Mouse (Mus musculus) stomach, embryonic 16.5 days (tissue): Measurements from ENCODE around the gene Glul. TPM values are rescaled to one million over a fixed set of nuclear protein-coding genes. Genes with fewer than 3 reads are reported as not detected.

Source experiments
- ATAC-seq: fragments of 200-750 bp; cut with Nextera tagmentation; 2 replicates; pipeline ENCODE4 v1.8.0; 2017; ENCODE audit warnings: moderate number of reproducible peaks, moderate TSS enrichment; ENCODE audit not compliant: insufficient read depth, low FRiP score
- H3K27ac ChIP-seq: fragments of 300-500 bp; sonication (generic); 2 replicates; pipeline ENCODE4 v1.5.1; 2014; ENCODE audit warnings: low read length
- H3K27me3 ChIP-seq: fragments of 300-500 bp; sonication (generic); 2 replicates; pipeline ENCODE4 v1.6.1; 2014; ENCODE audit warnings: low read length, control low read depth, mixed read lengths; ENCODE audit not compliant: control insufficient read depth, insufficient read depth
- H3K36me3 ChIP-seq: fragments of 300-500 bp; sonication (generic); 2 replicates; pipeline ENCODE4 v1.6.1; 2014; ENCODE audit warnings: low read length; ENCODE audit not compliant: control insufficient read depth, insufficient read depth
- H3K4me1 ChIP-seq: fragments of 300-500 bp; sonication (generic); 2 replicates; pipeline ENCODE4 v1.6.1; 2014; ENCODE audit warnings: low read length, control low read depth, mixed read lengths; ENCODE audit not compliant: control insufficient read depth, insufficient read depth
- H3K4me2 ChIP-seq: fragments of 300-500 bp; sonication (generic); 2 replicates; pipeline ENCODE4 v1.6.1; 2014; ENCODE audit warnings: low read depth, low read length, mixed read lengths
- H3K4me3 ChIP-seq: fragments of 300-500 bp; sonication (generic); replicated peaks from 2 replicates; pipeline ENCODE4 v1.5.1; 2014; ENCODE audit warnings: mild to moderate bottlenecking, low read length
- H3K9ac ChIP-seq: fragments of 300-500 bp; sonication (generic); 2 replicates; pipeline ENCODE4 v1.6.1; 2014; ENCODE audit warnings: low read length
- H3K9me3 ChIP-seq: fragments of 300-500 bp; sonication (generic); replicated peaks from 2 replicates; pipeline ENCODE4 v1.6.1; 2016; ENCODE audit warnings: low read length, control low read depth; ENCODE audit not compliant: control insufficient read depth
- WGBS: fragments of 180-500 bp; shearing (Covaris S2); extraction: QIAGEN DNeasy Blood & Tissue Kit; methylation state at CpG from one replicate; pipeline ENCODE4 v1.1.7; 2014; 5-methylcytosine and 5-hydroxymethylcytosine counted together
- polyA plus RNA-seq: library from polyadenylated mRNA; unstranded; fragments of >200 nt; fragmentation: Nextera tagmentation; extraction: Ambion mirVana; gene quantifications from 2 replicates; pipeline ENCODE4 v1.2.1, GENCODE M21; 2015

Glul gene
- polyA plus RNA-seq, 1 experiment from 2014 or later = 141 TPM

GRCm38 (mm10) chr1:153921642-153922041, 21.9 kb downstream of the Glul start:
- no peak for ATAC-seq
- Histone ChIP-seq H3K4me1 (no peaks in the 10 kb centered on the region), H3K27ac (no peak overlapping the region), H3K27me3 (no peaks in the 10 kb centered on the region), H3K9ac (no peak overlapping the region), H3K36me3 (no peaks in the 10 kb centered on the region), H3K9me3 (no peaks in the 10 kb centered on the region), H3K4me3 (no peak overlapping the region), H3K4me2 (no peak overlapping the region)
- WGBS = 86% methylated on average over 3 of the region's 3 CpGs

- H3K9me3 ChIP-seq = no peaks in the 10 kb centered on the region
- no peak for ATAC-seq
- 36% methylated on average over 5 of the region's 5 CpGs for WGBS
Measured at GRCm38 (mm10) chr1:153922571-153923021, 22.9 kb downstream of the Glul start.

DNA sequence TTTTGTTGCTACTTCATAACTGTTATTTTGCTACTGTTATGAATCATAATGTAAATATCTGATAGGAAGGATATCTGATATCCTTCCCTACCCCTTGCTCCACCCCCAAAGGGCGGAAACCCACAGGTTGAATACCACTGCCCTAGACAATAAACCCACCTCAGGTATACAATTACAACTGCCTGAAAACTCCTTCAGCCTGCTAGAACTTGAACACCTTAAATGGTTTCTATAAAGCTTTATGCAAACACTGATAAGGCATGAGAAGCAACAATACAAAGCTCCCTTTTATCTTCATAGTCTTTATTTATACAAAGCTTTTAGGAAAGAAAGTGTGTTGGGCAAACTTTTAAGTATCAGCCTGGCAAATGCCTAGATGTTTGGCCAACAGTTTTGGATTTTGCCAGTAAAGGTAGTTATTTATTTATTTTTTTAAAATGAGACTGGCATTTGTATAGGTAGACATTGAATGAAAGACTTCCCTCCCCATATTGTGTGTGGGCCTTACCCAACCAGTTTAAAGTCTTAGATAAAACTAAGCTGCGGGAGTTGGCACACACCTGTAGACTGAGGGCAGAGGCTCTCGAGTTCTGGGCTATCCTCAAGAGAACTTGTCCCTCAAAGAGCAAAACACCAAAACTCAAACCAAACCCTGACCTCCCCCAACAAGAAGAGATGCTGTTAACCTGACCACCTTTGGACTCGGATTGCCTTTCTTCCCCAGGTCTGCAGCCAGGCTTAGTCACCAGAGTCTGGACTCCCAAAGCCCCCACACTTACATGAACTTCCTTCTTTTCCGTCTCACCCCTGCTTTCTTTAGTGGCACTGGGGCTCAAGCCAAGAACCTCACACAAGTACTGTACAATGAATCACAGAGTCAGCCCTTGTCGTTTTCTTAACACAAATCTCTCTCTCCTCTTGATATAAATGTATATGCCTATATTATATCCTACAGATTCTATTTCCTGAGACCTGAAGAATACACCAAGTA, 24.9 kb downstream of the Glul start:
- WGBS = 56% methylated on average over 6 of the region's 6 CpGs
- no peaks in the 10 kb centered on the region for H3K27me3 ChIP-seq
- no peak overlapping the region for H3K4me2 ChIP-seq
- no peaks in the 10 kb centered on the region for H3K4me1 ChIP-seq
- no peak overlapping the region for H3K4me3 ChIP-seq
- peak; percentile 90 for ATAC-seq
- H3K27ac ChIP-seq = peak overlapping the region; percentile 77
- H3K9me3 ChIP-seq = no peaks in the 10 kb centered on the region
- H3K36me3 ChIP-seq = no peaks in the 10 kb centered on the region
- no peak overlapping the region for H3K9ac ChIP-seq

More at GRCm38 (mm10) chr1:153922571-153923021, 22.9 kb downstream of the Glul start:
- no peak overlapping the region for H3K4me3 ChIP-seq
- no peak overlapping the region for H3K9ac ChIP-seq
- no peak overlapping the region for H3K4me2 ChIP-seq
- H3K4me1 ChIP-seq = no peaks in the 10 kb centered on the region
- no peak overlapping the region for H3K27ac ChIP-seq
- H3K27me3 ChIP-seq = no peaks in the 10 kb centered on the region
- no peaks in the 10 kb centered on the region for H3K36me3 ChIP-seq

DNA sequence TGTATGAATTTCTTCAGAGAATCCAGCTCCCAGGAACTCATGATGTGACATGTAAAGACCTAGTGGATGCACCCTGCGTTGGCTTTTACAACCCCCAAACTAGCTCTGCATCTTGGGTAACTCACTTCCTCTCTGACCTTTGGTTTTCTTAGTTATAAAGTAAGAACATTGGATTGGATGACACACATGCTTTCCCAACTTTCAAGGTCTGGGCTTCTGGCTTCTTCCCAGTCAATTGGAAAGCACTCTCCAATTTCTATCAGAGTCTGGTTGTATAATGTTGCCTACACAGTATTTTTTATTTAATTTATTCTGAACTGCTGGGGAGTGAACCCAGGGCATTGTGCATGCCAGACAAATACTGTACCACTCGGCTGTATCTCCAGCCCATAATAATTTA, 30.7 kb downstream of the Glul start:
- Histone ChIP-seq H3K9me3 (no peaks in the 10 kb centered on the region), H3K9ac (no peak overlapping the region), H3K4me1 (no peaks in the 10 kb centered on the region), H3K27me3 (no peaks in the 10 kb centered on the region), H3K36me3 (no peaks in the 10 kb centered on the region), H3K4me3 (no peak overlapping the region), H3K4me2 (no peak overlapping the region), H3K27ac (no peak overlapping the region)
- no peak for ATAC-seq
- 90% methylated on average over 2 of the region's 2 CpGs for WGBS

DNA sequence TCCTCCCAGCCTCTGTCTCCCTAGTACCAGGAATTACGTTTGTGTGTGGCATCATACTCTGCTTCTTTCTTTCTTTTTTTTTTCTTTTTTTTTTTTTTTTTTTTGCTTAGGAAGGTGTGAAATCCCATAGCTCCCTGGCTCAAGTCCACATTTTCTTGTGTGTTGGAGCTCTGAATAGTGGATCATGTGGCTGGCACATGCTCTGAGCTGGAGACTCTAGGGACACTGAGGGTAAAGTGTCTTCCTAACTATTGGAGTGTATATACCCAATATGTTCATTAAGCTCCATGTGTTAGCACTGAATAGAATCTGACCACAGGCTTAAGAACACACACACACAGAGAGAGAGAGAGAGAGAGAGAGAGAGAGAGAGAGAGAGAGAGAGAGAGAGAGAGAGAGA, 34.0 kb downstream of the Glul start:
- WGBS = 61% methylated on average over 1 of the region's 1 CpGs
- Histone ChIP-seq H3K4me3 (no peak overlapping the region), H3K27me3 (no peaks in the 10 kb centered on the region), H3K4me2 (no peak overlapping the region), H3K9me3 (no peaks in the 10 kb centered on the region), H3K27ac (no peak overlapping the region), H3K9ac (no peak overlapping the region), H3K4me1 (no peaks in the 10 kb centered on the region), H3K36me3 (no peaks in the 10 kb centered on the region)
- ATAC-seq = no peak

GRCm38 (mm10) chr1:153935844-153936380, 36.2 kb downstream of the Glul start:
- Histone ChIP-seq H3K9me3 (no peaks in the 10 kb centered on the region), H3K27me3 (no peaks in the 10 kb centered on the region), H3K36me3 (no peaks in the 10 kb centered on the region), H3K4me2 (no peak overlapping the region), H3K4me3 (no peak overlapping the region), H3K27ac (no peak overlapping the region), H3K9ac (no peak overlapping the region), H3K4me1 (no peaks in the 10 kb centered on the region)
- ATAC-seq = no peak
- 76% methylated on average over 12 of the region's 12 CpGs for WGBS

- WGBS = 95% methylated on average over 2 of the region's 2 CpGs
- Histone ChIP-seq H3K27me3 (no peaks in the 10 kb centered on the region), H3K36me3 (no peaks in the 10 kb centered on the region), H3K9ac (no peak overlapping the region), H3K9me3 (no peaks in the 10 kb centered on the region), H3K27ac (no peak overlapping the region), H3K4me1 (no peaks in the 10 kb centered on the region), H3K4me3 (no peak overlapping the region), H3K4me2 (no peak overlapping the region)
- no peak for ATAC-seq
Measured at GRCm38 (mm10) chr1:153937025-153937424, 37.3 kb downstream of the Glul start.

- no peaks in the 10 kb centered on the region for H3K36me3 ChIP-seq
- WGBS = 81% methylated on average over 2 of the region's 2 CpGs
- H3K9me3 ChIP-seq = no peaks in the 10 kb centered on the region
- H3K4me3 ChIP-seq = no peak overlapping the region
- no peak overlapping the region for H3K4me2 ChIP-seq
- no peak overlapping the region for H3K27ac ChIP-seq
- H3K9ac ChIP-seq = no peak overlapping the region
- ATAC-seq = no peak
- no peaks in the 10 kb centered on the region for H3K27me3 ChIP-seq
- no peaks in the 10 kb centered on the region for H3K4me1 ChIP-seq
Measured at GRCm38 (mm10) chr1:153940986-153941385, 41.2 kb downstream of the Glul start.

- ATAC-seq = no peak
- Histone ChIP-seq H3K9me3 (no peaks in the 10 kb centered on the region), H3K27me3 (no peaks in the 10 kb centered on the region), H3K36me3 (no peaks in the 10 kb centered on the region), H3K4me2 (no peak overlapping the region), H3K9ac (no peak overlapping the region), H3K4me1 (no peaks in the 10 kb centered on the region), H3K27ac (no peak overlapping the region), H3K4me3 (no peak overlapping the region)
- 75% methylated on average over 5 of the region's 5 CpGs for WGBS
Measured at GRCm38 (mm10) chr1:153945181-153945580, 45.4 kb downstream of the Glul start.
